Mouse (Mus musculus) thymus, adult 18-20 months (tissue): ENCODE measurements around the gene Stap2.

Experiments used
- DNase-seq, 2 experiments: peaks; one replicate each; pipeline ENCODE4 v3.0.0; 2022; ENCODE audit warnings: mixed read lengths in 2 of 2

Gene Stap2

DNA sequence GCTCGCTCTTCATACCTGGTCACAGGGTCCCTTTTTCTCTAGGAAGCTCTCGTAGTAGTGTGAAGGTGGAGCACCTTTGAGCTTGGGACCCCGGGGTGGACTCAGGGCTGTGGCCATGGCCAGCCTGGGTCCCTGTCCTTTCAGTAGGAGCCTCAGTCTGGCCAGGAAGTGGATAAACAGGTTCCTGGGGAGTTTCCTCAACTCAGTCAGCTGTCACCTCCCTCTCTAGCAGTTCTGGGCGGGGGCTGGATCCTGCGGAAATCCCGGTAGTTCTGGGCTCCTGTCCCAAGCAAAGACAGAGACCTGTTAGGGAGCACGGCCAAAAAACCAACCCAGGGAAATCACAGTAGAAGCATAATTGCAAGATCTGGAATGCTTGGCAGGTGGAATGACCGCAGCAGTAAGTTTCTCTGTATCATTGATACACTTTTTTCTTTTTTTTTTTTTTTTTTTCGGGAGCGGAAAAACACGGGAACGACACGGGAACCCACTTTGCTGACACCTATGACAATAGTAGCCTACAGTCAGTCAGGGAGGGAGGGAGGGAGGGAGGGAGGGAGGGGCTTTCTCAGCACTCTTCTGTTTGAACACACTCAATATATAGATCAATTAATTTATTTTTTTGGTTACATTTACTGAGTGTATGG, at the start of gene Stap2, which contains the start of gene Mpnd:
Gene Stap2 (minus strand): TSS at position 170 of the 647 bp plus-strand sequence.
Gene Mpnd (plus strand): TSS at position 297 of the 647 bp plus-strand sequence.
- DNase-seq = no peak

GRCm38 (mm10) chr17:56054938-56055337, 49.6 kb upstream of the Stap2 start:
- no peak for DNase-seq

DNA sequence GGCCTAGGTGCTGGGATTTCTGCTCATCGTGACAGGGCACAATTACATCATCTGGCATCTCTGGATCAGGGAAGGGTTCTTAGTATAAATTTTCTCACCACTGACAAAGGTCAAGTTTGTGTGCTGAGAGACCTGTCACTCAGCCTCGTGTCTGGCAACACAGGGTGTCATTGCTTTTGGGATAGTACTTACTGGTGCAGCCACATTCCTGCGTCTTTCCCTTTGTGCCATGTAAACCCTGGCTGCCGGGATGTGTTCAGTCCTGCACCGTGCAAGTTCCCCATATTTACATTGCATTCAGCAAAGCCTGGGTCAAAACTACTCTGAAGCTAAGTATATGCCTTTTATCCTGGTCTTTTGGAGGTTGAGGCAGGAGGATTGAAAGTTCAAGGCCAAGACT, 46.0 kb upstream of the Stap2 start:
- DNase-seq = no peak

DNA sequence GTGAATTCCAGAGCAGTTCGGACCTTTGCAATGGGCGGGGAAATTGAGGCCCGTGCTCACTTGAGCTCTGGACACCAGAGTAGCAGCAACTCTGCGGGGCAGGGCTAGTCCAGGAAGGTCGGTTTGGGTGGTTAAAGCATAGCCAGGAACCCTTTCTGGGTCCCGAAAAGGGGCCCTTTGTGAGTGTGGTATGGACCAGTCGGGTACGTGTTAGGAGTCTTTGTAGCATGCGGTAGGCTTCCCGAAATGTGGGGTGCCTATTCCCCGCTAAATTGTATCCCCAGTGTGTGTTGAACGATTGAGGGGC, 35.4 kb upstream of the Stap2 start:
- DNase-seq = no peak

GRCm38 (mm10) chr17:56040030-56040856, 34.9 kb upstream of the Stap2 start, which contains the start of gene Chaf1a:
Gene Chaf1a (plus strand): TSS chr17:56040439.
- DNase-seq = peak; percentile 92 to 93

- DNase-seq = no peak
Measured at GRCm38 (mm10) chr17:56039345-56039744, 34.0 kb upstream of the Stap2 start.

GRCm38 (mm10) chr17:56038583-56039261, 33.3 kb upstream of the Stap2 start:
- no peak for DNase-seq

DNA sequence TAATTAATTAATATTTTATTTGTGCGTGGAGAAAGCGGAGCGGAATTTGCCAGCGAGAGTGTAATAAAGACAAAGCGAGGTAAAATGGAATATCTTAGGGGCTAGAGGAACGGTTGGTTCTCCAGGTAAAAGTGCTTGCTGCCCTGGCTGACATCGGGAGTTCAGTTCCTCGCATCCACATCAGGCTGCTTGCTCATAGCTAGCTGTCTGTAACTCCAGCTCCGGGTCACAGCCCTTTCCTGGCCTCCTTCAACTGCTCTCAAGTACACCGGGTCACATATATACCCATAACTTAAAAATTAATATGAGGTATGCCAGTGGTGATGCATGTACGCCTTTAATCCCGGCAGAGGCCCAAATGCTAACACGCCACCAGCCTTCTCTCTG, 31.5 kb upstream of the Stap2 start:
- no peak for DNase-seq

DNA sequence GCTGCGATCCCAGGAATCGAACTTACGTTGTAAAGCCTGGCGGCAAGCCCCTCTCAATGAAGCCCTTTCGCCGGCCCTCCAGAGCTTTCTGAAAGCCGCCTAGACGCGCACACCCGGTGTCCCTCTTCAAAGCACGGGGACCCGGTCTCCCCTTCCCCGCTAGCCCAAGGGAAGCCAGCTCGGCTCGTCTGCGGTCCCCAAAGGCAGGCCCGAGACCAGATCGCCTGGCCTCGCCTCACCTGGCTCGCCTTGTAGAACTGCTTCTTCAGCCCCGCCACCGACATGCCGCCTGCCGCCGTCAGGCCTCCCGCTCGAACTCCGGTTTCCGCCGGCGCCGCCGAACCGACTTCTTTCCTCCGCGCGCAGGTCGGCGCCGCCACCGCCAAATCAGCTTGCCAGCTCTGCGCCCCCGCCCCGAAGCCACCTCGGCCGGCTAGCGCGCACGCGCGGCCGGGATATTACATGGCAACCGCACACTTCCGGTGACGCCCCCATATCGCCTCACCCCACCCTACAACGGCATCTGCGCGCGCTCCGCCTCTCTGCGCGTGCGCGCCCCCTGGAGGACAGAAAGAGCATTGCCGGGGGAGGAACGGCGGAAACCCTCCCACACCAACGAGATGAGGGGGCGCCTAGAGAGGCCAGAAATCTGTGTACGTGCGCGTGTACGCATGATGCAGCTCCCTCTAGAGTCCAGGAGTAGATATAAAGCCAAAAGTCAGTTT, 31.0 kb upstream of the Stap2 start, which contains the start of gene Sh3gl1:
Gene Sh3gl1 (minus strand): TSS at position 460 of the 725 bp plus-strand sequence.
- peak; percentile 98 to 99 for DNase-seq

GRCm38 (mm10) chr17:56035216-56035615, 29.8 kb upstream of the Stap2 start:
- no peak for DNase-seq

DNA sequence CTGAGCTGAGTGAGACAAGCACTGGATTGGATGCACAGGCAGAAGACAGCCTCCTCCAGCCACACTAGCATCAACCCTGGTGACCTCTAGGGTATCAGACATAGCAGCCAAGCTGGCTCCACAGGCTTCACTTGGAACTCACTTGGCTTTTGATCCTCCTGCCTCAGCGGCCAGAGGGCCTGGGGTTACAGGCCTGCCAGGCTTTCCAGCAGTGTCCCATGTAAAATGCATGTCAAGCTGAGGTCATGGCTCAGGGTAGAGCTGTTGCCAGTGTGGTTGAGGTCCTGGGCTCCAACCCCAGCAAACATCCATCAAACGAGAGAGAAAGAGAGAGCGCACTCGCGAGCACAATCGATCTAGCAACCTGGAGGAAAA, 29.3 kb upstream of the Stap2 start:
- DNase-seq = no peak

GRCm38 (mm10) chr17:56034040-56034725, 28.8 kb upstream of the Stap2 start:
- DNase-seq = no peak

DNA sequence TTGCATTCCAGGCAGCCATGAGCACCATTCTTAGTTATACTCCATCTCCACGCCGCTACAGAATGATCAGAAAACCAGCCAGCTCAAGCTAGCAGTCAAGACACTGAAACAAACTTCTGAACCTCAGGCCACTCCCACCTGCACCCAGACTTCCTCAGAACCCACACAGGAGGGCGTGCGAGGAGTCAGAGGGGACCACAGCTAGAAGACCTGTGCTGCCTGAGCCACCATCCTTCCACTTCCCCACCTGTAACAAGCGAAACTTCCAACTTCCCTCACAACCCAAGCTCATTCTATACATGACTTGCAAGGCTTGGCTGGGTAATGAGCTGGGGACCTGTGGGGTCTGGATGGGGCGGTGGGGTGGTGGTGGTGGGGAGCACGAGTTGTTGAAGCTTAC, 27.4 kb upstream of the Stap2 start:
- no peak for DNase-seq

- DNase-seq = no peak
Measured at GRCm38 (mm10) chr17:56032127-56032733, 26.8 kb upstream of the Stap2 start.

- DNase-seq = no peak
Measured at GRCm38 (mm10) chr17:56031431-56031830, 26.0 kb upstream of the Stap2 start.

- DNase-seq = no peak
Measured at GRCm38 (mm10) chr17:56030919-56031318, 25.5 kb upstream of the Stap2 start.

DNA sequence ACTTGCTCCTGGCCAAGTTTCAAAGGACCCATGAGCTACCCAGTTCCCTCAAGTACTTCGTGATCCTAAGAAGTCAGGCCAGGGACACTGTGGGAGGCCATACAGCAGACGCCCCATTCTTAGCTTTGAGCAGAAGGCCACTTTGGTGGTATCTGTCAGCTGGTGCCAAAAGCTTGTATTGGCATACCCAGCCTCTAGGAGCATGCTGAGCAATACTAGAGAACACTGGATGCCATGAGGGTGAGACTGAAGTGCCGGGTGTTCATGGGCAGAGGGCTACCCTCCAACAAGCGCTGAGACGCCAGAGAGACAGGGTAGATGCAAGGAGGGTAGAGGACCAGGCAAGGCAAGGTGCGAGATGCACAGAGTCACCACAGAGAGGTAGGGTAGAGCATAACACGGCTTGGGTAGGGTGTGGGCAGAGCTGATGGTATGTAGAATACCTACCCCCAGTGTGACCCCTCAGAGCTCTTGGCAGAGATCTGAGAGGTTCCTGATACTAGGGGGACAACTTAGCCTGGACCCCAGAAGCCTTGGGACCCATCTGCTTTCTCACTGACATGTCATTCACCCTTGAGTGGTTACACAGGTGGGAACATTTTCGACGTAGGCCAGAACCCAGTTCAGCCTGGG, 25.0 kb upstream of the Stap2 start:
- DNase-seq = no peak

DNA sequence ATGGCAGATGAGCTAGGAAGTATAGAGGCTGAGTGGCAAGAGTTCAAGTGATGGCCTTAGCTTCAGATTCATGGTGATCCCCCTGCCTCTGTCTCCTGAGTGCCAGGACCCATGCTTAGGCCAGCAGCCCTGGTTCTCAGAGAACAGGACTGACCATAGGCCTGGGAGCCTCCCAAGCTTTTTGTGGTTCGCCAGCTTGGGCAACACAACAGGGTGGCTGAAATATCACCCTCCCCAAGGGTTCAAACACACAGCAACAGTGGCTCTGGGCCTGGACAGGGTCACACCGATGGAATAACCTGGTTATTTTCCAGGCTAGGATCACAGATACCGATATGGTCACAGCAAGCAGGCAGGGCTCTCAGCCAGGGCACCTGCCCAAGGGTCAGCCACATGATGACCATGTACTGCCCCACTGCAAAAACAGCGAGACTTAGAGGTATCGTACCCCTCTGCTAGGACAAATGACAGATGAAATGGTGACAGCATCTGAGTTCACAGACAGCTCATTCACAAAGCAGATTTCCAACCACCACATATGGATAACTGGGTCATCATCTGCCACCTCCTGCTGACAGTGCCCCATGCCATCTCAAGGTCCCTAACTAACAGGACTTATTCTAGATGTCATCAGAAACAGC, 22.5 kb upstream of the Stap2 start:
- DNase-seq = no peak

DNA sequence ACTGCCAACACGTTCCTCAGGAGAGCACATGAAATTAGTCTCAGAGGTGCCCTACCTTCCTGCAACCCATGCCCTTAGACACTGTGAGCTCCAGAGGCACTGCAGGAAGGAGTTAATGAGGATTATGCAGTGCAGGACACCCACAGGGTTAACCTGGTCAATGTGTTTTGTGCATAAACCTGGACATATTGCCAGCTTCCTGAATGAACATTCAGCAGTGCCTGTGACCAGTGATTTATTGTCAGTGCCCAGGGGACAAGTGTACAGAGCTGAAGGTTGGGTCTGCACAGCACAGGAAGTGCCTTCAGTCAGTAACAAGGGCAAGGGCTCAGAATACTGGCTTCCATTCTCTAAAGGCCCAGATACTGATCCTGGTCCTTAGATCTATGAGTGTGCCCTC, 21.5 kb upstream of the Stap2 start:
- no peak for DNase-seq

DNA sequence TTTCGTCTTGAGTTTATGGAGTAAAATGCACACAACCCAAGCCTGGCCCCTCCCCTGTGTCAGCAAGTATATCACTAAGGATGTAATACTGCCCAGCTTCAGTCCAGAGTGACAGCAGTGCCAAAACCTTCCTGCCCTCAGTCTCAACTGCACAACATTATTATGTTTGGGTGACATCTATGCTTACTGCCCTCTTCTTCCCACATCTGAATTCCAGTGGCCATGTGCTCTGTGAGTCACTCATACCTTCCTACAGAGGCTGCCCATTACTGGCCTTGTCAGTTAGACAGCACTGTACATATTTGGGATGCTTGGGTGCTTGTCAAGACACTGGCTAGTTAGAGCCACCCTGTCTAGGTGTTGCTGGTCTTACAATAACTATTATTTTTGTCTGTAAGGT, 20.9 kb upstream of the Stap2 start:
- no peak for DNase-seq

DNA sequence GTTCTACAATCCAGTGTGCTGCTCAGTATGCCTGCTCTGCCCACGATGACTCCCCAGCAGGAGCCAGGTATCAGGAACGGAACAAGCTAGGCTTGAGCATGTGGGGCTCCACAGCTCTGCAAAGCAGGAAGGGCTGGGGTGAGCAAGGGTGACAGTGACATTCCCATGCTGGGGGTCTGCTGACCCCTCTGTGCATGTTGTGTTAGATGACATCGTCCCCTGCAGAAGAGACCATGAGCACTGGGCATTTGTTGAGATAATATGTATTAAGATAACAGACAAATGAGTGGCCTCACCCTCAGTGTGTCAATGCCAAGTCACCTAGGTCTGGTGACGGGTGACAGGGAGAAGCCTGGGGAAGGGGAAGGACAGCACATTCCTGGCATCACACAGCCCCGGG, 19.5 kb upstream of the Stap2 start:
- no peak for DNase-seq
